Mouse (Mus musculus): Measurements from ENCODE around the gene Ttl.

DNA sequence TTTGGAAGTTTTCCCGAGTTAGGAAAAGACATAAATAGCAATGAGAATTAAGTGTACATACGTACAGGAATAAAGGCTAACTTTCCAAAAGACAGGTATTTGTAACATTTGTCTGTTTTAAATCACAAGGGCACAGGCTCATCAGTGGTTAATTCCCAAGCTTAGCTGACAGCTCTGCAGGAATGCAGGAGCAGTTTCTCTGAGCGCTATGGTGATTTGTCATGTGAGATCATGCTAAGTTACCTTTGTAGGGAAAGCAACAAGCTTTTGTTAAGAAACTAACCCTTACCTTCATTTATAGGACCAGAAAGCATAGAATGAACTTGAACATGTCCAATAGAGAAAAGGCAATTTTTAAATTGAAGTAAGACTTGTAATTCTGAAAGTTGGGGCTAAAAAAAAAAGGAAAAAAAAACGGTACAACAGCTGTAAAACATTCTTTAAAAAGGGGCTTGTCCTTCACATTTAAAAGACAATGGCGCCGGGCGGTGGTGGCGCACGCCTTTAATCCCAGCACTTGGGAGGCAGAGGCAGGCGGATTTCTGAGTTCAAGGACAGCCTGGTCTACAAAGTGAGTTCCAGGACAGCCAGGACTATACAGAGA is 4.2 kb upstream of the Ttl start:
- TF ChIP-seq CTCF (IDR thresholded peaks at IDR 0.05; ENCODE audit: borderline replicate concordance, control insufficient read depth, extremely low read depth, insufficient read depth, low read length, poor library complexity), result no peak
- no peak for TF ChIP-seq POLR2A (IDR thresholded peaks at IDR 0.05; ENCODE audit: control insufficient read depth, extremely low read depth, insufficient read depth, low read length, poor library complexity)
